Mouse (Mus musculus) ovary, postnatal 36 days (tissue): ENCODE data around the gene Mid2.
"Not testable (repeated sequence)": the region's sequence is repeated elsewhere in the genome, so short reads cannot be mapped to it uniquely, and the experiment has no call there.

ENCODE experiments used
- DNase-seq: peaks from one replicate; pipeline ENCODE4 v3.0.0; 2022; ENCODE audit warnings: low spot score, mixed read lengths

The Mid2 gene

GRCm38 (mm10) chrX:140664479-140665241 lies at the start of gene Mid2:
Gene Mid2 (plus strand): TSS chrX:140664599.
- peak; percentile 33 for DNase-seq

DNA sequence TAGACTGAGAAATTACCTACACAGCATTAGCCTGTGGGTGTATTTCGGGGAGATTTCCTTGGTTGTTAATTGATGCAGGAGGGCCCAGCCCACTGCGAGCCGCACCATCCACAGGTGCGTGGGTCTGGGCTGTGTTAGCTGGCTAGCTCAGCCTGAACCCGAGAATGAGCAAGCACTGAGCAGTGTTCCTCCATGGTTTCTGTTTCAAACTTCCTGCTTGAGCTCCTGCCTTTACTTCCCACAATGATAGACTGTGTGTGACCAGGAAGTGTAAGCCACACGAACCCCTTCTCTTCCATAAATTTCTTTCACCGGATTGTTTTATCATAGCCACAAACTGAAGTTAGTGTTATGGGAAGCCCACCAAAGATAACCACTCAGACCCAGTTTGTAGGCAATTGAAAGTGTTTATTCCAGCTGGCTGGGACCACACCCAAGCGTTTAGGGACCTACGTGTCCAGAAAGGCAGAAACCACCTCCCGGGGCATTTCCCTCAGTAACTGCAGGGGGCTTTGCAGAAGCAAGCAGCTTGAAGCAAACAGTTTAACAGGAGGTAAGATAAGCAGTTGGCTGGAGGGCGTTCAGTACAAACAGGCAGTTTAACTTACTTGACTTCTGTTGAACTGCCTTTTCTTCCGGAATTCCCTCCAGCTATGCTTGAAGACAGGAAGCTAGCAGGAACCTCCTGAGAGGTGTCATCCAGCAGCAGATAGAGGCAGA lies 39.4 kb upstream of the Mid2 start:
- no peak for DNase-seq

DNA sequence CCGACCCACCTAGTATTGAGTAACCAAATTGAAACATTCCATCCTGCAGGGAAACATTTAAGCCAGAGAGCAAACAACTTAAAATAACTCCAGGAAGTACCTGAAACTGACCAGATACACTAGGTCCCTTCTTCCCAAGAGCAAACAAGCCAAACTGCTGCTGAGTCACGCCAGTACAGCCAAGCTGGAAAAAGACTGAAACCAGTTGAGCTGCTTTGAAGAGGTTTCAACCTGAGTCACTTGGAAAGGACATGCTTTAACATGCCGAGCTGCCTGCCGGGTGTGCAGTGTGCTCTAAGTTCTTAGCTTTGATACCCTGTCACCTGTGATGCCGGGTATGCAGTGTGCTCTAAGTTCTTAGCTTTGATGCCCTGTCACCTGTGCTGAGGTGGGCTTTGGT lies 26.4 kb upstream of the Mid2 start:
- no peak for DNase-seq

- no peak for DNase-seq
Observed at GRCm38 (mm10) chrX:140639592-140639991, 24.8 kb upstream of the Mid2 start.

DNA sequence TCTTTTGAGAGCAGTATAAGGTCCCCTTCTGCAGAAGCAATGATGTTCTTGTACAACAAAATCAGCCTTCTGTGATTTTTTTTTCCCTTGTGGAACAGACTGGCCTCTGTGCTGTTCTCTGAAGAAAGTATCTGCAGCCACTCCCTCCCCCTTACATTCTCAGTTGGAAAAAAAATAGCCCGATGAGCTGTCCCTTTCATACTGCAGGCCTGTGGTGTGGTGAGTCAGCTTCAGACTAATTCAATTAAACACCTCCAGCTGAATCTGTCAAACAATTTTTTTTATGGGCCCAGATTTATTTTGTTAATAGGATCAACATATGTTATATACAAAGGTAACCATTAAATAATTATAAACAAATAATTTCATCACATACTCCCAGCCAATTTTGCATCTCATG lies 3.7 kb upstream of the Mid2 start:
- DNase-seq = no peak

GRCm38 (mm10) chrX:140663516-140663915 lies 883 bp upstream of the Mid2 start:
- DNase-seq = no peak

DNA sequence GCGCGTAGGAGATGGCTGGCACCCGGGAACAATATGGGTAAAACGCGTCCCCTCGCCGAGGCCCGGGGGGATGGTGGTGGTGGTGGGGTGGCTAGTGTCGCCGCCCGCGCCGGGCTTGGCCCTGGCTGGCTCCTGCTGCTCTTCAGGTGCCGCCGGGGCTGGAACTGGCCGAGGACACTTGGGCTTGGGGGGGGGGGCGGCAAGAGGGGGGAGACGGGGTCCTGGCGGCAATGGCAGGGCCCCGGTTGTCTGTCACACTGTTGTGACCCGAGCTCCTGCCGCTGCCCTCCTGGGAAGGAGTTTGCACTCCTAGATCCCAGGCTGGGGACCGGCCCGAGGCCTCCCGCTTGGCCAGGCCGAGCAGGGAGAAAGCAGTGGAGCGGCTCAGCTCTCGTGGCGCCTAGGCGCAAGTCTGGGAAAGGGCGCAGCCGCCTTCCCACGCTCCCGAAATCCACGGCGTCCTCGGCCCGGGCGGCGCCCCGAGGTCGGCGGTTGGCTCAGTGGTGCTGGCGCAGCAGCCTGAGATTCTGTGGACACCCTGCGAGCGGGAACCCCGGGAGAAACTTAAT lies 927 bp downstream of the Mid2 start:
- peak; percentile 48 for DNase-seq

- no peak for DNase-seq
Observed at GRCm38 (mm10) chrX:140675444-140675843, 11.0 kb downstream of the Mid2 start.

GRCm38 (mm10) chrX:140688335-140688734 lies 23.9 kb downstream of the Mid2 start:
- no peak for DNase-seq

DNA sequence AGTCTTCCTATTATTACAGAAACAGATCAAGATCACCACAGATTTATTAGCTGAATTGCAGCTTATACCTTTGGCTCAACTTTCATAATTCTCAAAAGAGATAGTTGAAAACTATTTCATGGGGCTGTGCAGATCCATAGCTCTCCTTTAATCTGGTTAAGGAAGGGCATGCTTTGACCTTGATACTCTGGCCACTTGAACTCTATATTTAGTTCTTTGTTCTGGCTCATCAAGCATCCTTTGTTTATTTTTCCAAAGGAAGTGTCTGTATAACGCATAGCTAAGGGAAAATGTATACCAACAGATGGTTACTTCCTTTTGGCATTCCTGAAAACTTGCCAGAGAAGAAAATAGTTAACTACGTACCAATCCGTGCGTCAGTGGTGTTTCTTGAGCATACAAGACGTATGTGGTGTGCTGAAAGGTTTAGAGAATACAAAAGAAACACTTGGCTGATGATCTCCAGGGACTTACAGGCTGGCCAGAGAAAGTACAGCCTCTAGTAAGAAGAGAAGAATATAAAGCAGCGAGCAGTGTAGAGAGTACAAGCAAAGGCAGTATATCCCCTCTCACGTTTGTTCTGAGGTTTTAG lies 33.6 kb downstream of the Mid2 start:
- not testable (repeated sequence) for DNase-seq

DNA sequence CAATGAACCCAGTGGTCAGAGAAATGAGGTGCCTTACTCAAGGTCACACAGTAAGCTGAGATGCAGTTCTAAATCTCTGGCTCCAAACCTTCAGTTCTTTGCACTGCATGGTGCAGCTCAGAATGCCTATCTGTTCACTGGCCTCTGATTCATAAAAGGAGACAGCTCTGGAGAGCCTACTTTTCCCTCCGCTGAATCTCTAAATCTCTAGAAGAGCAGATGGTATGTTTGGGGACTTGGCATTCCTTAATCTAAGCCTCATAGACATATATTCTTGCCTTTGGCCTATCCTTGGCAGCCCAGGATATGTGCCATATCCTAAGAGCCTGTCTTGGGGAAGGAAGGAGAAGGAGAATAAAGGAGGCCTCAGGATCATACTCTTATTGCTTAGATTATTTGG lies 38.8 kb downstream of the Mid2 start:
- no peak for DNase-seq

- no peak for DNase-seq
Observed at GRCm38 (mm10) chrX:140706077-140706476, 41.7 kb downstream of the Mid2 start.

DNA sequence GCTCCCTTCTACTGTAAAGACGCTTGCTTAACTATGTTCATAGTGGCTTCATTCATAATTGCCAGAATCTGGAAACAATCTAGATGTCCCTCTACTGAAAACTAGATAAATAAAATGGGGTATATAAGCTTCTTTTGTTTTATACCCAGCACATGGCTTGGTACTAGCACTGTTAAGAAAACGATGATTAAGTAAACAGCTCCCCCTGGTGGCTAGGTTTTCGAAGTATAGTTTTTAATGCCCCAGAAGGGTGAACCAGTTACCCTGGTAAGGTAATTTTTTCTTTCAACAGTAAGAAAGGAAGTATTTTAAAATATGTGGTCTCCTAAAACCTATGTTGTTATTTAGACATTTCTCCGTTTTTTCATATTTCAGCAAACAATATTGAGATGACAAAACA lies 58.0 kb downstream of the Mid2 start:
- DNase-seq = no peak

GRCm38 (mm10) chrX:140738986-140739385 lies 74.6 kb downstream of the Mid2 start:
- no peak for DNase-seq

GRCm38 (mm10) chrX:140743213-140743612 lies 78.8 kb downstream of the Mid2 start:
- DNase-seq = no peak

DNA sequence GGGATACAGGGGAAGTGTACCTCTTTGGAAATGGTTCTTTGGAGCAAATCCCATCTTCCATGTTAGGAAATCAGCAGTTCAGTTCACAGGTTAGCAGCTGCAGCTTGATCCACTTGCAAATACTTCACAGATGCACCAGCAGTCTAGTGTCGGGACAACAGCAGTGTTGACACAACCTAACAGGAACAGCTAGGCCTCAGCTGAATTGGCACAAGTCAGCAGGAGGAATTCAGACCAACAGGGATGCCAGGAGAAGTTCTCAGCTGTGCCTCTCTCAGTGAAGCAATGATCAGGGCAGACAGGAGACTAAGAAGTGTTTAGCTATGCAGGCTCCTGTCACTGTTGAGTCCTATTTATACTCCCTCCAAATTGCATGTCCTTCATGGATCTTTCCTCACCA lies 105.4 kb downstream of the Mid2 start:
- no peak for DNase-seq

- no peak for DNase-seq
Observed at GRCm38 (mm10) chrX:140805340-140805739, 140.9 kb downstream of the Mid2 start.

DNA sequence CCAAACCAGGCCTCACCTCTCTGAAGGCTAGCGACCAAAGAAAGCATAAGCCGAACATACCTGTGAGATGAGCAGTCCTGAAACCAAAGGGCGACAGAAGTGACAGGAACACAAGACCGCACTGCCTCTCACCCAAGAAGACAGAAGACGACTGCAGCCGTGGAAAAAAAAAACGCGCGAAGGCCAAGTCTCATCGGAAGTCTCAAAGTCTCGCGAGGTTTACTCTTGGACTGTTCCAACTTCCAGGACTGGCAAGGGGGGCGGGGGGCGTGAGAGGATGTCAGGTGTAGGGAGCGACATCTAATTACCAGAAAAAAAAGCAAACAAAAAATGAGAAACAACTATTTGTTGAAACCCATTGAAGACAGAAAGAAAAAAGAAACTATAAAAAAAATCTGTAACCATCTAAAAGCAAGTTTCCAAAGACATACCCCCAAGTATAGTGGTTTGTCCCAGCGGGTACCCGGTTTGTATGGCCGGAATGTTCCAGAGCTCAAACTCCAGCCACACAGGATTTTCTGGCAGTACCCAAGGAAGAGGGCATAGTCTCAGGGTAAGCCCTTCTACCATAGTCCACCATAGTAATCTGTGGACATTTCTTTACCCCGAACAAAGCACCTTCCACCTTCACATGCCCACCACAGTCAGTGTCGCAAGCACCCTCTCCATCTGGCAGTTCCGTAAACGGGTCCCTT lies 149.1 kb downstream of the Mid2 start, which contains the start of gene Tex13b:
Gene Tex13b (minus strand): TSS at position 122 of the 695 bp plus-strand sequence.
- DNase-seq = no peak
